Mouse (Mus musculus): ENCODE measurements around the gene Clpp. TPM values are rescaled to one million over a fixed set of nuclear protein-coding genes. Genes with fewer than 3 reads are reported as not detected.

The Clpp gene
- polyA plus RNA-seq (2012; rRNA removed): 86.2 and 132 TPM in 2 replicates

DNA sequence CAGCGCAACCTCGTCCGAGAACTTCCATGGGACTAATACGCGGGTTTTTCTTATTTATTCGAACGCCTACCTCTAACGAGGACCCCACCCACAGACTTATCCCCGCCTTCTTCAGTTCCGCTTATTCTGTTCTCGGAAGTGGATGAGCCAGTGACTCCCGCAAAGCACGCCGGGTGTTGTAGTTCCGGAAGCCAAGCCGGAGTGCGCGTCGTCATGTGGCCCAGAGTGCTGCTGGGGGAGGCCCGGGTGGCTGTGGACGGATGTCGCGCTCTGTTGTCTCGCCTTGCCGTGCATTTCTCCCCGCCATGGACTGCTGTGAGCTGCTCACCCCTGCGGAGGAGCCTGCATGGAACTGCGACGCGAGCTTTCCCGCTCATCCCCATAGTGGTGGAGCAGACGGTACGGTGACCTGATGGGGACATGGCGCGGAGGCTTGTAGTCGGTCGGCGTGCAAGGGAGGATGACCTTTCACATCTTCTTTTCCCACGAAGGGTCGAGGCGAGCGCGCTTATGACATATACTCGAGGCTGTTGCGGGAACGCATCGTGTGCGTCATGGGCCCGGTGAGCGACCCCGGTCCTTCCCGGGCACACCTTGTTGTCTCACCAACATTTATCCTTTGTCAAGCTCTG is at the start of gene Clpp:
Gene Clpp (plus strand): TSS at position 191 of the 632 bp plus-strand sequence.
- TF ChIP-seq CTCF (IDR thresholded peaks at IDR 0.05; ENCODE audit: extremely low read depth, insufficient read length, insufficient replicate concordance, low read depth, low read length) (no peak), POLR2A (IDR thresholded peaks at IDR 0.05; ENCODE audit: low read depth, low read length) (peak; percentile 76)
- Histone ChIP-seq H3K27ac (ENCODE audit: insufficient read depth, low read depth, low read length) (peak within 1 kb of the TSS; percentile 60), H3K4me3 (ENCODE audit: low read depth, low read length) (peak within 1 kb of the TSS; percentile 91), H3K4me1 (ENCODE audit: control insufficient read depth, insufficient read depth, insufficient read length, low read length) (peaks cover 4% of the 10 kb centered on the region; the same call in 1 of the 2 replicates), H3K27me3 (ENCODE audit: control insufficient read depth, insufficient read depth, low read length) (no peaks in the 10 kb centered on the region), H3K36me3 (ENCODE audit: control insufficient read depth, insufficient read depth, low read length) (peaks cover 17% of the 10 kb centered on the region)
- under 1% methylated on average over 52 of the region's 52 CpGs for WGBS

GRCm38 (mm10) chr17:56950915-56951314 is 39.2 kb upstream of the Clpp start:
- H3K4me1 ChIP-seq (ENCODE audit: control insufficient read depth, insufficient read depth, insufficient read length, low read length): peaks cover 6% of the 10 kb centered on the region; the same call in 1 of the 2 replicates
- TF ChIP-seq POLR2A (IDR thresholded peaks at IDR 0.05; ENCODE audit: low read depth, low read length) (no peak), CTCF (IDR thresholded peaks at IDR 0.05; ENCODE audit: extremely low read depth, insufficient read length, insufficient replicate concordance, low read depth, low read length) (peak; percentile 93)
- H3K27ac ChIP-seq (ENCODE audit: insufficient read depth, low read depth, low read length): no peak overlapping the region
- WGBS: 28% methylated on average over 3 of the region's 3 CpGs
- no peaks in the 10 kb centered on the region for H3K27me3 ChIP-seq (ENCODE audit: control insufficient read depth, insufficient read depth, low read length)
- no peak overlapping the region for H3K4me3 ChIP-seq (ENCODE audit: low read depth, low read length)
- no peaks in the 10 kb centered on the region for H3K36me3 ChIP-seq (ENCODE audit: control insufficient read depth, insufficient read depth, low read length)

- Histone ChIP-seq H3K27ac (ENCODE audit: insufficient read depth, low read depth, low read length) (no peak overlapping the region), H3K36me3 (ENCODE audit: control insufficient read depth, insufficient read depth, low read length) (no peaks in the 10 kb centered on the region), H3K27me3 (ENCODE audit: control insufficient read depth, insufficient read depth, low read length) (no peaks in the 10 kb centered on the region), H3K4me1 (ENCODE audit: control insufficient read depth, insufficient read depth, insufficient read length, low read length) (peaks cover 6% of the 10 kb centered on the region; the same call in 1 of the 2 replicates), H3K4me3 (ENCODE audit: low read depth, low read length) (no peak overlapping the region)
- TF ChIP-seq POLR2A (IDR thresholded peaks at IDR 0.05; ENCODE audit: low read depth, low read length): no peak
- no peak for TF ChIP-seq CTCF (IDR thresholded peaks at IDR 0.05; ENCODE audit: extremely low read depth, insufficient read length, insufficient replicate concordance, low read depth, low read length)
- 36% methylated on average over 1 of the region's 1 CpGs for WGBS
Observed at GRCm38 (mm10) chr17:56952639-56953038, 37.5 kb upstream of the Clpp start.

- Histone ChIP-seq H3K27me3 (ENCODE audit: control insufficient read depth, insufficient read depth, low read length) (no peaks in the 10 kb centered on the region), H3K4me3 (ENCODE audit: low read depth, low read length) (no peak overlapping the region), H3K36me3 (ENCODE audit: control insufficient read depth, insufficient read depth, low read length) (no peaks in the 10 kb centered on the region), H3K27ac (ENCODE audit: insufficient read depth, low read depth, low read length) (no peak overlapping the region), H3K4me1 (ENCODE audit: control insufficient read depth, insufficient read depth, insufficient read length, low read length) (peaks cover 8% of the 10 kb centered on the region)
- WGBS: 86% methylated on average over 7 of the region's 7 CpGs
- no peak for TF ChIP-seq POLR2A (IDR thresholded peaks at IDR 0.05; ENCODE audit: low read depth, low read length)
- TF ChIP-seq CTCF (IDR thresholded peaks at IDR 0.05; ENCODE audit: extremely low read depth, insufficient read length, insufficient replicate concordance, low read depth, low read length): no peak
Observed at GRCm38 (mm10) chr17:56954871-56955270, 35.2 kb upstream of the Clpp start.

DNA sequence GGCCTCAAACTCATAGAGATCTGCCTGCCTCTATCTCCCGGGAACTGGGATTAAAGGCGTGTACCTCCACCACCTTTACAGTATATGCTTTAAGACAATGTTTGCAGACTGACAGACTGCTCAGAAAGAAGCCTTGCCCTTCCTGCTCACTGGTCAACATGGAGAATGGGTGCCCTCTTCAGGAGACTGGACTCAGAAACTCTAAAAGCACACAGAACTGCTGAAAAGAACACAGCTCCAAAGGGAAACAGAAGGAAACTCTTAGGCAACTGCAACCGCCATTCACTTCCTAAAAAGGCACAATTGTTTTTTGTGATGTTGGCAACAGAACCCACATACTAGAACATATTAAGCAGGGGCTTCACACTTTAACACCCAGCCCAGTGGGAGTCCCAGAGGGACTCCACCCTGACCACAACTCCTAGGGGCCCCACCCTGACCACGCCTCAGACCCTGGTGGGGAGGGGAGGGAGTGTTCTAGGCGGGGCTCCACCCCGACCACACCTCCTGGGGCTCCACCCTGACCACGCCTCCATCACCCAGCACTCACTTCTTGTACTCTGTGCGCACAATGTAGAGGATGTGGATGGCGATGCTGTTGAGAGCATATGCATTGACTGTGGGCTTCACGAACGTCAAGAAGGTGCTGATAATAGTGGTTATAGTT is 32.2 kb upstream of the Clpp start:
- Histone ChIP-seq H3K27me3 (ENCODE audit: control insufficient read depth, insufficient read depth, low read length) (no peaks in the 10 kb centered on the region), H3K4me3 (ENCODE audit: low read depth, low read length) (no peak overlapping the region), H3K27ac (ENCODE audit: insufficient read depth, low read depth, low read length) (no peak overlapping the region), H3K4me1 (ENCODE audit: control insufficient read depth, insufficient read depth, insufficient read length, low read length) (peaks cover 14% of the 10 kb centered on the region), H3K36me3 (ENCODE audit: control insufficient read depth, insufficient read depth, low read length) (no peaks in the 10 kb centered on the region)
- TF ChIP-seq CTCF (IDR thresholded peaks at IDR 0.05; ENCODE audit: extremely low read depth, insufficient read length, insufficient replicate concordance, low read depth, low read length) (no peak), POLR2A (IDR thresholded peaks at IDR 0.05; ENCODE audit: low read depth, low read length) (no peak)
- 42% methylated on average over 11 of the region's 11 CpGs for WGBS

DNA sequence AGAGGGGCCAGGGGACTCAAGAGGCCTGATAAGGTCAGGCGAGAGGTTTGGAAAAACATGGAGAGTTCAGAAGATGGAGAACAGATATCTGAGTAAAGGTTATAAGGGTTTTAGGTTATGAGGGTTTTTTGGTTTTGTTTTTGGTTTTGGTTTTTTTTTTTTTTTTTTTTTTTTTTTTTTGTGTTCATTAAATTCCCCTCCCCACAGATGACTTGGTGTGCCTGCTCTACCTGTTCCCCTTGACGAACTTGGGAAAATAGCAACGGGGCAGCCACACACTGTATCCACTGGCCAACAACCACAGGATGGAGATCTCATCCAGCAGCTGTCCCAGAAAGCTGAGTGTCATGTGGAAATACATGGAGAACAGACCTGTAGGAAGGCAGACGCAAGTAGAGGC is 31.4 kb upstream of the Clpp start:
- no peaks in the 10 kb centered on the region for H3K27me3 ChIP-seq (ENCODE audit: control insufficient read depth, insufficient read depth, low read length)
- no peaks in the 10 kb centered on the region for H3K36me3 ChIP-seq (ENCODE audit: control insufficient read depth, insufficient read depth, low read length)
- no peak overlapping the region for H3K4me3 ChIP-seq (ENCODE audit: low read depth, low read length)
- no peak overlapping the region for H3K27ac ChIP-seq (ENCODE audit: insufficient read depth, low read depth, low read length)
- 86% methylated on average over 4 of the region's 4 CpGs for WGBS
- H3K4me1 ChIP-seq (ENCODE audit: control insufficient read depth, insufficient read depth, insufficient read length, low read length): peaks cover 15% of the 10 kb centered on the region
- TF ChIP-seq POLR2A (IDR thresholded peaks at IDR 0.05; ENCODE audit: low read depth, low read length) (no peak), CTCF (IDR thresholded peaks at IDR 0.05; ENCODE audit: extremely low read depth, insufficient read length, insufficient replicate concordance, low read depth, low read length) (no peak)

- WGBS: 94% methylated on average over 4 of the region's 4 CpGs
Observed at GRCm38 (mm10) chr17:56961880-56962279, 28.2 kb upstream of the Clpp start.

More at GRCm38 (mm10) chr17:56961880-56962279, 28.2 kb upstream of the Clpp start:
- no peak for TF ChIP-seq POLR2A (IDR thresholded peaks at IDR 0.05; ENCODE audit: low read depth, low read length)
- no peak for TF ChIP-seq CTCF (IDR thresholded peaks at IDR 0.05; ENCODE audit: extremely low read depth, insufficient read length, insufficient replicate concordance, low read depth, low read length)
- Histone ChIP-seq H3K4me3 (ENCODE audit: low read depth, low read length) (no peak overlapping the region), H3K27ac (ENCODE audit: insufficient read depth, low read depth, low read length) (no peak overlapping the region), H3K36me3 (ENCODE audit: control insufficient read depth, insufficient read depth, low read length) (no peaks in the 10 kb centered on the region), H3K4me1 (ENCODE audit: control insufficient read depth, insufficient read depth, insufficient read length, low read length) (peaks cover 23% of the 10 kb centered on the region), H3K27me3 (ENCODE audit: control insufficient read depth, insufficient read depth, low read length) (no peaks in the 10 kb centered on the region)
